Mouse (Mus musculus): ENCODE measurements around the gene Vps54. TPM values are rescaled to one million over a fixed set of nuclear protein-coding genes. Genes with fewer than 3 reads are reported as not detected.
"Not testable (repeated sequence)": the region's sequence is repeated elsewhere in the genome, so short reads cannot be mapped to it uniquely, and the experiment has no call there.

Gene Vps54
- total RNA-seq, 2 experiments from 2014 or later: 41.5 to 42.7 TPM

GRCm38 (mm10) chr11:21239763-21240509 is 855 bp downstream of the Vps54 start:
- DNase-seq (ENCODE audit: low spot score in 2 of 2): no peak

DNA sequence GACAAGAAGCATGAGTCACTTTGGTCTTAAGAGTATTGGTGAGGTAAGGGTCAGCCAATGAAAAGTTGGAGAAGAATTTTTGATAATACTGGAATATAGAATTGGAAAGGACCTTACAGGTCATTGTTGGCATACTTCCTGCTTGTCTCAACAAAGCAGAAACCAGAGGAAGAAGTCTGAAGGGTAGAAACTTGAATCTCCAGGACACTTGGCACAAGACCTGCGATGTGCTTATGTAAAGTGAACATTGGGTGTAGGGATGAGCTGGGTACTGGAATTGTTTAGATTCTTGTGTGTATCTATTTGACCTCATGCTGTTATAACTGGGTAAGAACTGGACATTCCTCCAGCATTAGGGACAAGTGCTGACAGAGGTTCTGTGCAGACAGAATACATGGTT is 2.3 kb downstream of the Vps54 start:
- DNase-seq (ENCODE audit: low spot score in 2 of 2): no peak

DNA sequence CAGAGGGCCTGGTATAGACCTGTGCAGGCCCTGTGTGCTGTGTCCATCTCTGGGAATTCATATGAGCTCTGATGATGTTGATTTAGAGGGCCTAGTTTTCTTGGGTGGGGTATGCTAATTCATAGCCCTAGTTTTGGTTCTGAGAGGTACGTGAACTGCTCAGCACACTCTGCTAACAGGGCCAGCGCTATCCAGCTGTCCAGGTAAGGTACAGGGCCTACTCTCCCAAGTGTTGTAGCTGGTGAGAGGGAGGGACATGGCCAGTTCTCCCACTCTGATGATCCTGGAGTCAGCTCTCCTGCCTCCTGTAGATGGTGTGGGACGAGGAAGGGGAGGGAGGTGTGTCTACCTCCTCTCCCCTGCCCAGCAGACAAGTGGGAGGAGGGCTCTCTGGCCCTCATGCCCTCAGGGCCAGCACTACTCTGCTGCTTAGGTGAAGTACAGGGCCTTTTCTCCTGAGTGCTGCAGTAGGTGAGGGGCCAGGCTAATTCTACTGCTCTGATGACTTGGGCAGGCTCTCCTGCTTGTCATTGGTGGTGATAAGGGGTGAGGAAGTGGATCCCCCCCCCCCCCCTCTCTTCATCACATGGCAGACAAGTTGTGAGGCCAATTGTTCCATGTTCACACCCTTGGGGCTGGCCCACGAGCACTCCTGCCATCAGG is 8.3 kb downstream of the Vps54 start:
- DNase-seq (ENCODE audit: low spot score in 2 of 2): no peak

- DNase-seq (ENCODE audit: low spot score in 2 of 2): no peak
These were observed 8.9 kb downstream of the Vps54 start for GRCm38 (mm10) chr11:21247940-21248339.

DNA sequence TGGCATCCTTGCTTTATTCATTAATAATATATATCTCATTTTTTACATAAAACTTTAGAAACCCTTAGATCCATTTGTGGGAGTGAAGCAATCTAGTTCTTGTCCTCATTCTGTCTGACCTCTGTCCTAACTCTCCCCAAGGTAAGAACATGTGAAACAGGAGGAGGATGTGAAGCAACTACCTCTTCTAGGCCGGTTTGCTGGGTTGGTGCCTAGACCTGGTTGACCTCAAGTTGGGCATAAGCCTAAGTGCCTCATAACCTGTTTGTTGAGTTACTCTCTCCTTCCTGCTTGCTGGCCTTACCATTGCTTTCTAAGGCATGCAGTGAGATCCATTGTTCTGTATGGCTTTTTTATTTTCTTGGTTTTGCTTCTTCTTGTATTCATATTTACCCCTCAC is 11.3 kb downstream of the Vps54 start:
- no peak for DNase-seq (ENCODE audit: low spot score in 2 of 2)

- DNase-seq (ENCODE audit: low spot score in 2 of 2): not testable (repeated sequence)
These were observed 19.5 kb downstream of the Vps54 start for GRCm38 (mm10) chr11:21258611-21259010.

GRCm38 (mm10) chr11:21265423-21265822 is 26.3 kb downstream of the Vps54 start:
- DNase-seq (ENCODE audit: low spot score in 2 of 2): no peak

DNA sequence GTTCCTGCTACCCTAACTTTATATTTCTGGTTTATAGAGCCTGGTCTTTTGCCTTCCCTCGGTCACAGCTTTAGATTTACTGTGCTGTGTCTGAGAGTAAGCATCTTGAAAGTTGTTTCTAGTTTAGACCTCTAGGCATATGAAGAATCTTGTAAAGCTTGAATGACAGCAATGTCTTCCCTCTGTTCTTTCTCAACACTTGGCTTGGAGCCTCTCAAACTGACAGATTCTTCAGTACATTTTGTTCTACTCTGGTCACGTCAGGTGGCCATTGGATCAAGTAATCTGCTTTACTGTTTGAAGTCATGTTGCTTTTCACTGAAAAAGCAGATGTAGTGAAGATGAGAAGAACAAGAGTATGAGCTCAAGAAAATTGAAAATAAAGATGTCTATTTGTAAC is 37.1 kb downstream of the Vps54 start:
- DNase-seq (ENCODE audit: low spot score in 2 of 2): no peak

GRCm38 (mm10) chr11:21286391-21286790 is 47.3 kb downstream of the Vps54 start:
- no peak for DNase-seq (ENCODE audit: low spot score in 2 of 2)

DNA sequence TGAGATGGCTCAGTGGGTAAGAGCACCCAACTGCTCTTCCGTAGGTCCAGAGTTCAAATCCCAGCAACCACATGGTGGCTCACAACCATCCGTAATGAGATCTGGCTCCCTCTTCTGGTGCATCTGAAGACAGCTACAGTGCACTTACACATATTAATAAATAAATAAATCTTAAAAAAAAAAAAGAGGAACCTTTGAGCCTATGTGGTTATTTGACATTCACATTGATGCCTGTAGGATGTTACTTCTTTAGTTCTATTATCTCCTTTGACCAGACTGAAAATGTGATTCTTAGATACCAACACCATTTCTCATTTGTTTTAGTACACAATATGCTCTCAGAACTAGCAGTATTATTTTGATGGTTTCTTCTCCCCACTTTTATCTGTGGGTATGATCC is 49.1 kb downstream of the Vps54 start:
- not testable (repeated sequence) for DNase-seq (ENCODE audit: low spot score in 2 of 2)

GRCm38 (mm10) chr11:21295486-21295885 is 56.4 kb downstream of the Vps54 start:
- no peak for DNase-seq (ENCODE audit: low spot score in 2 of 2)

GRCm38 (mm10) chr11:21303619-21304018 is 64.5 kb downstream of the Vps54 start:
- no peak for DNase-seq (ENCODE audit: low spot score in 2 of 2)

GRCm38 (mm10) chr11:21307078-21307668 is 68.1 kb downstream of the Vps54 start:
- DNase-seq (ENCODE audit: low spot score in 2 of 2): no peak

- DNase-seq (ENCODE audit: low spot score in 2 of 2): no peak
These were observed 69.0 kb downstream of the Vps54 start for GRCm38 (mm10) chr11:21308119-21308518.

GRCm38 (mm10) chr11:21309516-21309915 is 70.4 kb downstream of the Vps54 start:
- DNase-seq (ENCODE audit: low spot score in 2 of 2): no peak

DNA sequence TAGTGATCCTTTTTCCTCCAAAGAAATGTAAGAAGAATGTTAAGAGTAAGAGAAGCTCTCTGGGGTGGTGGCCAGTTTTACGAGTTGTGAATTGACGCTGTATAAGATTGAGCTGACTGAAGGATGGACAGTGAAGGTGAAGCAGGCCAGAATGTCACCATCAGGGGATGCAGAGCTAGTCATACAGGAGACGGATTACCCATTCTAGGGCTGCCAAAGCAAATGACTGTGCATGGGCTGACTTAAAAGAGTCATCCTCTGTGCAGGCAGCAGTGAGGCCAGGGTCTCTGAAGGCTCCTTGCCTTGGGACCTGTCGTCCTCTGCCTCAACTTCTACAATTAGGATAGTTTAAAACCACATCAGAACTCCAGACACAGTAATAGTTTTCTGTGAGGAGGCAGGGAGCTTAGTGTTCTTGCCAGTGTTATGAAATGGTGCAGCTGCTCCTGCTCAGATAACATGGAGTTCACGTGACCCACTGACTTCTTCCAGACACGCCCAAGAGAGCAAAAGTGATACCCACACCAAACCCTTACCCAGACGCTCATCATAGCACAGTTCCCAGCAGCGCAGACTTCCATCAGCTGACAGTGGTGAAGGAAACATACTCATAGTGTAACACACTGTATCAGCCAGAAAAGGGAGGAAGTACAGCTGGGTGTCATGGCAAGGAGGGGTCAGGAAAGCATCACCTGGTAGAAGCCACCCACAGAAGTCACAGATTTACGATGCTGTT is 75.0 kb downstream of the Vps54 start:
- no peak for DNase-seq (ENCODE audit: low spot score in 2 of 2)

DNA sequence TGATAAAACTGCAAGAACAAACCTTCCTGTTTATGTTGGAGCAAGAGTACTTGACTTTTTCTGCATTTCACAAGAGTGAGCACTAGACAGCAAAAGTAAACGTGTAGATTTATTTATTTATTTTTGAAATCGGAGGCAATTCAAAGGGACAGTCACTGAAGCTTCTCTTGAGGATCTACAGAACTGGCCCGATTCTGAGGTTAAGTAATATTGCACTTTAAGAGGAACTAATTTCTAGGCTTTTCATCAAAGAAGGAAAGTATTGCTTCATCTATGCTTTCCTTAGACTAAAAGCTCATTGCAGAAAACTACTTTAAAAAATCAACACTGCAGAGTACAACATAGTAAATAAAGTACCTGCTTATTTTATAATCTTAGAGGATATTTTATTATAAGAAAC is 82.5 kb downstream of the Vps54 start:
- no peak for DNase-seq (ENCODE audit: low spot score in 2 of 2)

DNA sequence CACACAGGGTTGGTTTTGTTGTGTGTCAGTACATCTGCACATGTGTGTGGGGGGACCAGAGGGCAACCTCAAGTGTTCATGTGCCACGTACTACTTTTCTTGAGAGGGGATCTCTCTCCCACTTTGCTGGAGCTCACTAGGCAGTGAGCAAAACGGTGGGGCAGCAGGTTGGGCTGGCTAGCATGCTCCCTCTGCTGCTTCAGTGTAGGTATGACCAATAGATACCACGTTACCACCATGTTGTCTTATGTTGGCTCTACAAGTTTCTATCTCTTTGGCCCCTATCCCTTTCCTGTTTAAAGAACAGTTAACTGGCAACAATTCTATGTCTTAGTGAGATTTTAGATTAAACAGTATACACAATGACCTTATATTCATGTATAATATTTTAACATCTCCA is 83.3 kb downstream of the Vps54 start:
- no peak for DNase-seq (ENCODE audit: low spot score in 2 of 2)

DNA sequence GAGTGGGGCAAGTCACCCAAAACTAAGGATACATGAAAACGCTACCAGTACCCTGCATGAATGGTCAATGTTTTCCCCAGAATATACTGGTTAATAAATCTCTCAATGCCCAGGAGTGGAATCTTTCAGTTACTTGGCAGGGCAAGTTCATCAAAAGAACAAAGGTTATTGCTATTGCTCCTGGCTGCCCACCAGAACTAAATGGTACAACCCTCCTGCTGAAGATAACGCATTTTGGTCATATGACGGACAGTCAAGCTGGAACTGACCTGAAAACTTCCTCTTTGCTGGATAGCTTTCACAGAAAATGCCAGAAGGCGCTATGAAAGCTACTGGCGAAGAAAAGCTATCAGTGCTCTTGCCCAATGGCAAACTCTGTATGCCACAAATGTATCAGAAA is 86.7 kb downstream of the Vps54 start:
- no peak for DNase-seq (ENCODE audit: low spot score in 2 of 2)

- DNase-seq (ENCODE audit: low spot score in 2 of 2): no peak
These were observed 87.7 kb downstream of the Vps54 start for GRCm38 (mm10) chr11:21326770-21327169.

DNA sequence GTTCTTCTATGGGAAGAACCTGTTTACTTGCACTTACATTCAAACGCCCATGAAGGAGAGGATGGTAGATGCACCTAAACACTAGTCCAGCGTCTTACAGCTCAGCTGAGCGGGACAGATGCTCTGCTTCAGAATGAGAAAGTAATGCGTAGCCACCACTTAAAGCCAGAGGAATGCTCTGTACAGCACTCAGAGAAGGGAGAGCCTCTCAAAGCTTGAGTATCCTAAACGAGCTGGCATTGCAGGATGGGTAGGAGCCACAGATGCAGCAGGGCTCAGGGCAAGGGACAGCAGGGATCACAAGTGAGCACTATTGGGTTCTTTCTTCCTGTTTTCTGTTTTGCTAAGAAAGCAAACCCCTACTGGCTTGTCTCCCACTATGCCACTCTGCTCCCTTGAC is 88.4 kb downstream of the Vps54 start:
- DNase-seq (ENCODE audit: low spot score in 2 of 2): no peak

DNA sequence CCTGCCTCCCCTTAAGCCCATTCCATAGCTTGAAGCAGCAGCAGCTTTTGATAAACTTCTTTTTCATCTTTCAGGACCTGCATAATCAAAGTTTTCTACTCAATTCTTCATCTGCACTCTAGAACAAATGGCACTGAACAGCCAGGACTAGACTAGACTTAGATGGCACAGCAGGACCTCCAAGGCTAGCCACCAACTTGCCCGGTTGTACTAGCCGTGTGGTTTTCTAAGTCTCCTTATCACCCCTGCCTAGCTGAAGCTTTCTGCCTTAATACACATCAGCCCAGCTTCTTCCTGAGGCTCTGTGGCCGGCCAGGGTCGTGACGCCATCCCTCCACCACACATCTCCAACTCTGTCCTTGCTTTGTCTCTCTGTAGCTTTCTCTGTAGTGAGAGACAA is 89.1 kb downstream of the Vps54 start:
- DNase-seq (ENCODE audit: low spot score in 2 of 2): no peak
